Mouse (Mus musculus): ENCODE measurements around the gene Smarca4. TPM values are rescaled to one million over a fixed set of nuclear protein-coding genes. Genes with fewer than 3 reads are reported as not detected.

Smarca4 gene
- polyA plus RNA-seq, 1 experiment from 2014 or later, result 120 TPM

GRCm38 (mm10) chr9:21625342-21626339 is 9.7 kb downstream of the Smarca4 start:
- Histone ChIP-seq H3K4me1 (replicated peaks) (0 out of 2 replicates have a peak, but pooled peaks cover 4% of the 10 kb centered on the region), H3K4me3 (replicated peaks) (no peak overlapping the region), H3K36me3 (peaks cover 20% of the 10 kb centered on the region; the same call in 1 of the 2 replicates), H3K9me3 (no peaks in the 10 kb centered on the region), H3K9ac (replicated peaks) (no peak overlapping the region), H3K4me2 (no peak overlapping the region), H3K27me3 (no peaks in the 10 kb centered on the region), H3K27ac (no peak overlapping the region)
- no peak for ATAC-seq (ENCODE audit: insufficient number of reproducible peaks, insufficient read depth, low FRiP score, low TSS enrichment, low read depth)
- WGBS, result 92% methylated on average over 10 of the region's 10 CpGs

GRCm38 (mm10) chr9:21626571-21626970 is 10.6 kb downstream of the Smarca4 start:
- Histone ChIP-seq H3K4me2 (no peak overlapping the region), H3K4me1 (replicated peaks) (0 out of 2 replicates have a peak, but pooled peaks cover 4% of the 10 kb centered on the region), H3K27me3 (no peaks in the 10 kb centered on the region), H3K9ac (replicated peaks) (no peak overlapping the region), H3K4me3 (replicated peaks) (no peak overlapping the region), H3K36me3 (peaks cover 26% of the 10 kb centered on the region; the same call in 1 of the 2 replicates), H3K9me3 (no peaks in the 10 kb centered on the region), H3K27ac (no peak overlapping the region)
- no peak for ATAC-seq (ENCODE audit: insufficient number of reproducible peaks, insufficient read depth, low FRiP score, low TSS enrichment, low read depth)

GRCm38 (mm10) chr9:21627145-21627795 is 11.3 kb downstream of the Smarca4 start:
- Histone ChIP-seq H3K9me3 (no peaks in the 10 kb centered on the region), H3K4me1 (replicated peaks) (0 out of 2 replicates have a peak, but pooled peaks cover 4% of the 10 kb centered on the region), H3K27ac (no peak overlapping the region), H3K4me2 (no peak overlapping the region), H3K4me3 (replicated peaks) (no peak overlapping the region), H3K36me3 (peaks cover 27% of the 10 kb centered on the region; the same call in 1 of the 2 replicates), H3K9ac (replicated peaks) (no peak overlapping the region), H3K27me3 (no peaks in the 10 kb centered on the region)
- 87% methylated on average over 5 of the region's 5 CpGs for WGBS
- ATAC-seq (ENCODE audit: insufficient number of reproducible peaks, insufficient read depth, low FRiP score, low TSS enrichment, low read depth), result no peak

- no peaks in the 10 kb centered on the region for H3K27me3 ChIP-seq
- H3K9ac ChIP-seq (replicated peaks), result no peak overlapping the region
- no peak overlapping the region for H3K4me3 ChIP-seq (replicated peaks)
- no peaks in the 10 kb centered on the region for H3K9me3 ChIP-seq
- 84% methylated on average over 3 of the region's 3 CpGs for WGBS
- H3K36me3 ChIP-seq, result peaks cover 51% of the 10 kb centered on the region
- no peak overlapping the region for H3K27ac ChIP-seq
- H3K4me2 ChIP-seq, result no peak overlapping the region
- H3K4me1 ChIP-seq (replicated peaks), result no peaks in the 10 kb centered on the region
- ATAC-seq (ENCODE audit: insufficient number of reproducible peaks, insufficient read depth, low FRiP score, low TSS enrichment, low read depth), result no peak
Observed at GRCm38 (mm10) chr9:21630673-21631072, 14.7 kb downstream of the Smarca4 start.

- Histone ChIP-seq H3K27ac (no peak overlapping the region), H3K4me2 (no peak overlapping the region), H3K9ac (replicated peaks) (no peak overlapping the region), H3K27me3 (no peaks in the 10 kb centered on the region), H3K4me3 (replicated peaks) (no peak overlapping the region), H3K4me1 (replicated peaks) (no peaks in the 10 kb centered on the region), H3K36me3 (peaks cover 68% of the 10 kb centered on the region), H3K9me3 (no peaks in the 10 kb centered on the region)
- no peak for ATAC-seq (ENCODE audit: insufficient number of reproducible peaks, insufficient read depth, low FRiP score, low TSS enrichment, low read depth)
- 93% methylated on average over 3 of the region's 3 CpGs for WGBS
Observed at GRCm38 (mm10) chr9:21633106-21633505, 17.1 kb downstream of the Smarca4 start.

- no peak overlapping the region for H3K27ac ChIP-seq
- no peaks in the 10 kb centered on the region for H3K9me3 ChIP-seq
- 59% methylated on average over 7 of the region's 7 CpGs for WGBS
- H3K4me3 ChIP-seq (replicated peaks), result no peak overlapping the region
- no peaks in the 10 kb centered on the region for H3K4me1 ChIP-seq (replicated peaks)
- H3K9ac ChIP-seq (replicated peaks), result no peak overlapping the region
- ATAC-seq (ENCODE audit: insufficient number of reproducible peaks, insufficient read depth, low FRiP score, low TSS enrichment, low read depth), result no peak
- no peak overlapping the region for H3K4me2 ChIP-seq
- H3K27me3 ChIP-seq, result no peaks in the 10 kb centered on the region
- H3K36me3 ChIP-seq, result peaks cover 91% of the 10 kb centered on the region
Observed at GRCm38 (mm10) chr9:21635639-21636038, 19.7 kb downstream of the Smarca4 start.

GRCm38 (mm10) chr9:21639031-21639430 is 23.1 kb downstream of the Smarca4 start:
- Histone ChIP-seq H3K36me3 (peaks cover 100% of the 10 kb centered on the region), H3K4me2 (no peak overlapping the region), H3K9ac (replicated peaks) (no peak overlapping the region), H3K4me1 (replicated peaks) (no peaks in the 10 kb centered on the region), H3K9me3 (no peaks in the 10 kb centered on the region), H3K4me3 (replicated peaks) (no peak overlapping the region), H3K27ac (no peak overlapping the region), H3K27me3 (no peaks in the 10 kb centered on the region)
- ATAC-seq (ENCODE audit: insufficient number of reproducible peaks, insufficient read depth, low FRiP score, low TSS enrichment, low read depth), result no peak
- 93% methylated on average over 11 of the region's 11 CpGs for WGBS

- no peaks in the 10 kb centered on the region for H3K4me1 ChIP-seq (replicated peaks)
- no peak overlapping the region for H3K27ac ChIP-seq
- H3K9me3 ChIP-seq, result no peaks in the 10 kb centered on the region
- H3K27me3 ChIP-seq, result no peaks in the 10 kb centered on the region
- H3K36me3 ChIP-seq, result peaks cover 97% of the 10 kb centered on the region
- H3K9ac ChIP-seq (replicated peaks), result no peak overlapping the region
- no peak overlapping the region for H3K4me3 ChIP-seq (replicated peaks)
- no peak overlapping the region for H3K4me2 ChIP-seq
- no peak for ATAC-seq (ENCODE audit: insufficient number of reproducible peaks, insufficient read depth, low FRiP score, low TSS enrichment, low read depth)
- WGBS, result 96% methylated on average over 3 of the region's 3 CpGs
Observed at GRCm38 (mm10) chr9:21646366-21646765, 30.4 kb downstream of the Smarca4 start.

- no peak overlapping the region for H3K4me3 ChIP-seq (replicated peaks)
- no peak for ATAC-seq (ENCODE audit: insufficient number of reproducible peaks, insufficient read depth, low FRiP score, low TSS enrichment, low read depth)
- no peaks in the 10 kb centered on the region for H3K9me3 ChIP-seq
- no peaks in the 10 kb centered on the region for H3K4me1 ChIP-seq (replicated peaks)
- WGBS, result 93% methylated on average over 6 of the region's 6 CpGs
- no peak overlapping the region for H3K27ac ChIP-seq
- H3K27me3 ChIP-seq, result no peaks in the 10 kb centered on the region
- H3K36me3 ChIP-seq, result peaks cover 97% of the 10 kb centered on the region
- no peak overlapping the region for H3K9ac ChIP-seq (replicated peaks)
- no peak overlapping the region for H3K4me2 ChIP-seq
Observed at GRCm38 (mm10) chr9:21647721-21648120, 31.8 kb downstream of the Smarca4 start.

GRCm38 (mm10) chr9:21652263-21652662 is 36.3 kb downstream of the Smarca4 start:
- Histone ChIP-seq H3K27me3 (no peaks in the 10 kb centered on the region), H3K27ac (no peak overlapping the region), H3K4me3 (replicated peaks) (no peak overlapping the region), H3K9ac (replicated peaks) (no peak overlapping the region), H3K36me3 (peaks cover 98% of the 10 kb centered on the region), H3K4me1 (replicated peaks) (no peaks in the 10 kb centered on the region), H3K4me2 (no peak overlapping the region), H3K9me3 (no peaks in the 10 kb centered on the region)
- ATAC-seq (ENCODE audit: insufficient number of reproducible peaks, insufficient read depth, low FRiP score, low TSS enrichment, low read depth), result no peak
- 94% methylated on average over 5 of the region's 5 CpGs for WGBS

- H3K9me3 ChIP-seq, result no peaks in the 10 kb centered on the region
- H3K4me3 ChIP-seq (replicated peaks), result no peak overlapping the region
- H3K27me3 ChIP-seq, result no peaks in the 10 kb centered on the region
- no peak overlapping the region for H3K4me2 ChIP-seq
- WGBS, result 81% methylated on average over 2 of the region's 2 CpGs
- no peak overlapping the region for H3K27ac ChIP-seq
- no peak overlapping the region for H3K9ac ChIP-seq (replicated peaks)
- H3K4me1 ChIP-seq (replicated peaks), result no peaks in the 10 kb centered on the region
- peaks cover 98% of the 10 kb centered on the region for H3K36me3 ChIP-seq
- ATAC-seq (ENCODE audit: insufficient number of reproducible peaks, insufficient read depth, low FRiP score, low TSS enrichment, low read depth), result no peak
Observed at GRCm38 (mm10) chr9:21653253-21653652, 37.3 kb downstream of the Smarca4 start.
